Mouse (Mus musculus) lung, adult 2 months (tissue): ENCODE measurements around the gene 4930402H24Rik.

ENCODE experiments used
- CTCF ChIP-seq: fragments of 200-500 bp; IDR thresholded peaks from 2 replicates; pipeline ENCODE4 v1.5.1; 2011; ENCODE audit warnings: mild to moderate bottlenecking, low read length, control low read depth; ENCODE audit not compliant: insufficient read depth
- POLR2A ChIP-seq: fragments of 200-500 bp; IDR thresholded peaks from 2 replicates; pipeline ENCODE4 v1.6.1; 2011; ENCODE audit warnings: low read depth, mild to moderate bottlenecking, control low read depth, low read length, borderline replicate concordance; ENCODE audit errors: extremely low read depth

DNA sequence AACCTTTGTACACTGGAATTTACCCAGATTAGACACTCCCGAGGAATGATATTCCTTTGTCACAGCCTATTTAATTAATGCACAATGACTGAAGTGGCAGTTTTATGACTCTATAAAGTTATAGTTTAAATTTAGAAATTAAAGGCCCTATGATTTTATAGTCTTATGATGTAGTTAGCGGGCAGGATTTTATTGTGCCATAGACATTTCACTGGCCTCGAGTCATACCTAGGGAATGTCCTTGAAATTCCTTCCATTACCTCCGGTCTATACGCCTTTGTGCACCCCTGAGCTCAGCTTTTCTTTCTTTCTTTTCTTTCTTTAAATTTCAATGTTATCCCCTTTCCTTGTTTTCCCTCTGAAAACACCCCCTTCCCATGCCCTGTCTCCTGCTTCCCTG is 35.3 kb downstream of the 4930402H24Rik start:
- TF ChIP-seq CTCF (no peak), POLR2A (no peak)
